Mouse (Mus musculus): ENCODE measurements around the gene Rpl9-ps1. TPM values are rescaled to one million over a fixed set of nuclear protein-coding genes. Genes with fewer than 3 reads are reported as not detected.

Rpl9-ps1 gene
- total RNA-seq, 2 experiments from 2014 or later = not detected

- no peak for DNase-seq (ENCODE audit: extremely low spot score in 1 of 2, low spot score in 1 of 2)
Observed at GRCm38 (mm10) chr11:83628808-83629207, 16.6 kb downstream of the Rpl9-ps1 start.

GRCm38 (mm10) chr11:83623586-83623985 is 21.8 kb downstream of the Rpl9-ps1 start:
- DNase-seq (ENCODE audit: extremely low spot score in 1 of 2, low spot score in 1 of 2) = no peak

- no peak for DNase-seq (ENCODE audit: extremely low spot score in 1 of 2, low spot score in 1 of 2)
Observed at GRCm38 (mm10) chr11:83619037-83619436, 26.4 kb downstream of the Rpl9-ps1 start.

- DNase-seq (ENCODE audit: extremely low spot score in 1 of 2, low spot score in 1 of 2) = no peak
Observed at GRCm38 (mm10) chr11:83618238-83618637, 27.2 kb downstream of the Rpl9-ps1 start.

GRCm38 (mm10) chr11:83616586-83616985 is 28.8 kb downstream of the Rpl9-ps1 start:
- DNase-seq (ENCODE audit: extremely low spot score in 1 of 2, low spot score in 1 of 2) = no peak

- no peak for DNase-seq (ENCODE audit: extremely low spot score in 1 of 2, low spot score in 1 of 2)
Observed at GRCm38 (mm10) chr11:83610900-83611299, 34.5 kb downstream of the Rpl9-ps1 start.

GRCm38 (mm10) chr11:83606396-83606795 is 39.0 kb downstream of the Rpl9-ps1 start:
- no peak for DNase-seq (ENCODE audit: extremely low spot score in 1 of 2, low spot score in 1 of 2)

GRCm38 (mm10) chr11:83605535-83605934 is 39.9 kb downstream of the Rpl9-ps1 start:
- DNase-seq (ENCODE audit: extremely low spot score in 1 of 2, low spot score in 1 of 2) = no peak

- DNase-seq (ENCODE audit: extremely low spot score in 1 of 2, low spot score in 1 of 2) = no peak
Observed at GRCm38 (mm10) chr11:83604698-83605097, 40.7 kb downstream of the Rpl9-ps1 start.

GRCm38 (mm10) chr11:83603399-83603798 is 42.0 kb downstream of the Rpl9-ps1 start:
- no peak for DNase-seq (ENCODE audit: extremely low spot score in 1 of 2, low spot score in 1 of 2)

- DNase-seq (ENCODE audit: extremely low spot score in 1 of 2, low spot score in 1 of 2) = no peak
Observed at GRCm38 (mm10) chr11:83600576-83600975, 44.8 kb downstream of the Rpl9-ps1 start.

GRCm38 (mm10) chr11:83598991-83599390 is 46.4 kb downstream of the Rpl9-ps1 start:
- DNase-seq (ENCODE audit: extremely low spot score in 1 of 2, low spot score in 1 of 2) = no peak

- no peak for DNase-seq (ENCODE audit: extremely low spot score in 1 of 2, low spot score in 1 of 2)
Observed at GRCm38 (mm10) chr11:83598207-83598837, 47.1 kb downstream of the Rpl9-ps1 start.

- DNase-seq (ENCODE audit: extremely low spot score in 1 of 2, low spot score in 1 of 2) = no peak
Observed at GRCm38 (mm10) chr11:83597796-83598195, 47.6 kb downstream of the Rpl9-ps1 start.

- DNase-seq (ENCODE audit: extremely low spot score in 1 of 2, low spot score in 1 of 2) = no peak
Observed at GRCm38 (mm10) chr11:83595669-83596455, 49.6 kb downstream of the Rpl9-ps1 start.

Other genes with a start within 250 kb of the Rpl9-ps1 start
- 100 to 1,000 TPM; 222 to 242 TPM for gene Rasl10b, start 236.5 kb downstream of the Rpl9-ps1 start, total RNA-seq (2021)
- under 1 TPM; 0.20 to 0.26 TPM for gene Gas2l2, start 216.2 kb downstream of the Rpl9-ps1 start, total RNA-seq (2021)
- gene 1700020L24Rik, start 207.9 kb downstream of the Rpl9-ps1 start, total RNA-seq (2021) = not detected
- 1 to 10 TPM; 2.8 to 3.4 TPM for gene Mmp28, start 182.6 kb downstream of the Rpl9-ps1 start, total RNA-seq (2021)
- gene Taf15, start 172.5 kb downstream of the Rpl9-ps1 start, total RNA-seq (2021) = 10 to 100 TPM; 61.7 to 80.3 TPM
- gene Heatr9, start 123.4 kb downstream of the Rpl9-ps1 start, total RNA-seq (2021) = not detected
- not detected for gene Ccl5, start 115.1 kb downstream of the Rpl9-ps1 start, total RNA-seq (2021)
- gene Ccl9, start 67.0 kb downstream of the Rpl9-ps1 start, total RNA-seq (2021) = 1 to 10 TPM; 3.9 to 5.1 TPM
- 1 to 10 TPM; 1.7 to 2.5 TPM for gene Ccl6, start 52.5 kb downstream of the Rpl9-ps1 start, total RNA-seq (2021)
- gene Ccl3, start 3.7 kb upstream of the Rpl9-ps1 start, total RNA-seq (2021) = not detected
- gene Ccl4, start 17.0 kb upstream of the Rpl9-ps1 start, total RNA-seq (2021) = not detected
- gene Wfdc17, start 58.4 kb upstream of the Rpl9-ps1 start, total RNA-seq (2021) = not detected
- gene Wfdc18, start 63.4 kb upstream of the Rpl9-ps1 start, total RNA-seq (2021) = not detected
- not detected for gene Wfdc21, start 101.3 kb upstream of the Rpl9-ps1 start, total RNA-seq (2021)
- 10 to 100 TPM; 15.0 to 20.8 TPM for gene Heatr6, start 108.1 kb upstream of the Rpl9-ps1 start, total RNA-seq (2021)
- under 1 TPM; 0.12 to 0.16 TPM for gene Hnf1b, start 204.4 kb upstream of the Rpl9-ps1 start, total RNA-seq (2021)